Mouse (Mus musculus) stomach, embryonic 16.5 days (tissue): ENCODE data around the gene Abcg4. TPM values are rescaled to one million over a fixed set of nuclear protein-coding genes. Genes with fewer than 3 reads are reported as not detected.

Experiments
- ATAC-seq: fragments of 200-750 bp; cut with Nextera tagmentation; 2 replicates; pipeline ENCODE4 v1.8.0; 2017; ENCODE audit warnings: moderate number of reproducible peaks, moderate TSS enrichment; ENCODE audit not compliant: insufficient read depth, low FRiP score
- H3K27ac ChIP-seq: fragments of 300-500 bp; sonication (generic); 2 replicates; pipeline ENCODE4 v1.5.1; 2014; ENCODE audit warnings: low read length
- H3K27me3 ChIP-seq: fragments of 300-500 bp; sonication (generic); 2 replicates; pipeline ENCODE4 v1.6.1; 2014; ENCODE audit warnings: low read length, control low read depth, mixed read lengths; ENCODE audit not compliant: control insufficient read depth, insufficient read depth
- H3K36me3 ChIP-seq: fragments of 300-500 bp; sonication (generic); 2 replicates; pipeline ENCODE4 v1.6.1; 2014; ENCODE audit warnings: low read length; ENCODE audit not compliant: control insufficient read depth, insufficient read depth
- H3K4me1 ChIP-seq: fragments of 300-500 bp; sonication (generic); 2 replicates; pipeline ENCODE4 v1.6.1; 2014; ENCODE audit warnings: low read length, control low read depth, mixed read lengths; ENCODE audit not compliant: control insufficient read depth, insufficient read depth
- H3K4me2 ChIP-seq: fragments of 300-500 bp; sonication (generic); 2 replicates; pipeline ENCODE4 v1.6.1; 2014; ENCODE audit warnings: low read depth, low read length, mixed read lengths
- H3K4me3 ChIP-seq: fragments of 300-500 bp; sonication (generic); replicated peaks from 2 replicates; pipeline ENCODE4 v1.5.1; 2014; ENCODE audit warnings: mild to moderate bottlenecking, low read length
- H3K9ac ChIP-seq: fragments of 300-500 bp; sonication (generic); 2 replicates; pipeline ENCODE4 v1.6.1; 2014; ENCODE audit warnings: low read length
- H3K9me3 ChIP-seq: fragments of 300-500 bp; sonication (generic); replicated peaks from 2 replicates; pipeline ENCODE4 v1.6.1; 2016; ENCODE audit warnings: low read length, control low read depth; ENCODE audit not compliant: control insufficient read depth
- WGBS: fragments of 180-500 bp; shearing (Covaris S2); extraction: QIAGEN DNeasy Blood & Tissue Kit; methylation state at CpG from one replicate; pipeline ENCODE4 v1.1.7; 2014; 5-methylcytosine and 5-hydroxymethylcytosine counted together
- polyA plus RNA-seq: library from polyadenylated mRNA; unstranded; fragments of >200 nt; fragmentation: Nextera tagmentation; extraction: Ambion mirVana; gene quantifications from 2 replicates; pipeline ENCODE4 v1.2.1, GENCODE M21; 2015

Gene Abcg4
- polyA plus RNA-seq, 1 experiment from 2014 or later, result 5.2 TPM

GRCm38 (mm10) chr9:44268027-44268360 lies 20.4 kb downstream of the Abcg4 start:
- ATAC-seq, result peak; percentile 92
- Histone ChIP-seq H3K4me1 (peaks cover 10% of the 10 kb centered on the region; the same call in 1 of the 2 replicates), H3K27me3 (no peaks in the 10 kb centered on the region), H3K27ac (peak overlapping the region; percentile 94), H3K36me3 (no peaks in the 10 kb centered on the region), H3K4me3 (peak overlapping the region; percentile 58), H3K4me2 (peak overlapping the region; percentile 76), H3K9me3 (no peaks in the 10 kb centered on the region), H3K9ac (peak overlapping the region; percentile 94)
- 5% methylated on average over 28 of the region's 28 CpGs for WGBS

- no peaks in the 10 kb centered on the region for H3K9me3 ChIP-seq
- H3K27me3 ChIP-seq, result no peaks in the 10 kb centered on the region
- peaks cover 10% of the 10 kb centered on the region; the same call in 1 of the 2 replicates for H3K4me1 ChIP-seq
- WGBS, result 9% methylated on average over 23 of the region's 23 CpGs
- H3K4me2 ChIP-seq, result peak overlapping the region; percentile 76
- H3K36me3 ChIP-seq, result no peaks in the 10 kb centered on the region
- peak overlapping the region; percentile 58 for H3K4me3 ChIP-seq
- H3K9ac ChIP-seq, result peak overlapping the region; percentile 94
- ATAC-seq, result no peak; the same call in 1 of the 2 replicates
- peak overlapping the region; percentile 94 for H3K27ac ChIP-seq
These were observed 20.9 kb downstream of the Abcg4 start for GRCm38 (mm10) chr9:44267319-44268026.

- H3K27ac ChIP-seq, result peak overlapping the region; percentile 94
- no peaks in the 10 kb centered on the region for H3K36me3 ChIP-seq
- 49% methylated on average over 8 of the region's 8 CpGs for WGBS
- peak overlapping the region; percentile 94 for H3K9ac ChIP-seq
- H3K4me1 ChIP-seq, result peaks cover 10% of the 10 kb centered on the region; the same call in 1 of the 2 replicates
- H3K4me2 ChIP-seq, result peak overlapping the region; percentile 76
- H3K4me3 ChIP-seq, result peak overlapping the region; percentile 58; the same call in 1 of the 2 replicates
- H3K9me3 ChIP-seq, result no peaks in the 10 kb centered on the region
- ATAC-seq, result no peak
- no peaks in the 10 kb centered on the region for H3K27me3 ChIP-seq
These were observed 21.8 kb downstream of the Abcg4 start for GRCm38 (mm10) chr9:44266478-44267226.

GRCm38 (mm10) chr9:44261388-44261787 lies 27.0 kb downstream of the Abcg4 start:
- no peaks in the 10 kb centered on the region for H3K36me3 ChIP-seq
- no peaks in the 10 kb centered on the region for H3K9me3 ChIP-seq
- H3K4me3 ChIP-seq, result no peak overlapping the region
- no peak overlapping the region for H3K9ac ChIP-seq
- no peak overlapping the region for H3K4me2 ChIP-seq
- no peaks in the 10 kb centered on the region for H3K4me1 ChIP-seq
- H3K27ac ChIP-seq, result no peak overlapping the region
- H3K27me3 ChIP-seq, result no peaks in the 10 kb centered on the region
- 76% methylated on average over 14 of the region's 14 CpGs for WGBS
- ATAC-seq, result no peak

GRCm38 (mm10) chr9:44259014-44259413 lies 29.4 kb downstream of the Abcg4 start:
- Histone ChIP-seq H3K4me2 (no peak overlapping the region), H3K9me3 (no peaks in the 10 kb centered on the region), H3K27ac (no peak overlapping the region), H3K36me3 (no peaks in the 10 kb centered on the region), H3K9ac (no peak overlapping the region), H3K4me3 (no peak overlapping the region), H3K4me1 (no peaks in the 10 kb centered on the region), H3K27me3 (no peaks in the 10 kb centered on the region)
- 76% methylated on average over 10 of the region's 10 CpGs for WGBS
- ATAC-seq, result no peak

- Histone ChIP-seq H3K36me3 (no peaks in the 10 kb centered on the region), H3K4me1 (no peaks in the 10 kb centered on the region), H3K27me3 (no peaks in the 10 kb centered on the region), H3K4me3 (no peak overlapping the region), H3K27ac (no peak overlapping the region), H3K4me2 (no peak overlapping the region), H3K9ac (no peak overlapping the region), H3K9me3 (no peaks in the 10 kb centered on the region)
- ATAC-seq, result no peak
- WGBS, result 78% methylated on average over 8 of the region's 8 CpGs
These were observed 32.2 kb downstream of the Abcg4 start for GRCm38 (mm10) chr9:44256213-44256612.

GRCm38 (mm10) chr9:44255136-44255521 lies 33.3 kb downstream of the Abcg4 start:
- H3K36me3 ChIP-seq, result no peaks in the 10 kb centered on the region
- H3K9me3 ChIP-seq, result no peaks in the 10 kb centered on the region
- WGBS, result 68% methylated on average over 6 of the region's 6 CpGs
- no peak overlapping the region for H3K4me2 ChIP-seq
- no peak for ATAC-seq
- no peaks in the 10 kb centered on the region for H3K27me3 ChIP-seq
- no peak overlapping the region for H3K9ac ChIP-seq
- H3K4me1 ChIP-seq, result no peaks in the 10 kb centered on the region
- no peak overlapping the region for H3K27ac ChIP-seq
- H3K4me3 ChIP-seq, result no peak overlapping the region

GRCm38 (mm10) chr9:44254508-44255135 lies 33.8 kb downstream of the Abcg4 start:
- 19% methylated on average over 5 of the region's 5 CpGs for WGBS
- H3K27me3 ChIP-seq, result no peaks in the 10 kb centered on the region
- H3K4me1 ChIP-seq, result no peaks in the 10 kb centered on the region
- no peak overlapping the region for H3K9ac ChIP-seq
- H3K4me2 ChIP-seq, result no peak overlapping the region
- no peak overlapping the region for H3K4me3 ChIP-seq
- H3K9me3 ChIP-seq, result no peaks in the 10 kb centered on the region
- ATAC-seq, result no peak
- H3K27ac ChIP-seq, result no peak overlapping the region
- no peaks in the 10 kb centered on the region for H3K36me3 ChIP-seq

- Histone ChIP-seq H3K4me2 (no peak overlapping the region), H3K27ac (no peak overlapping the region), H3K36me3 (no peaks in the 10 kb centered on the region), H3K9ac (no peak overlapping the region), H3K4me3 (no peak overlapping the region), H3K27me3 (no peaks in the 10 kb centered on the region), H3K9me3 (no peaks in the 10 kb centered on the region), H3K4me1 (no peaks in the 10 kb centered on the region)
- ATAC-seq, result no peak
- WGBS, result 72% methylated on average over 6 of the region's 6 CpGs
These were observed 35.0 kb downstream of the Abcg4 start for GRCm38 (mm10) chr9:44253441-44253840.
